Mouse (Mus musculus): ENCODE data around the gene Gm43552. TPM values are rescaled to one million over a fixed set of nuclear protein-coding genes. Genes with fewer than 3 reads are reported as not detected.

Gm43552 gene
- polyA plus RNA-seq, 1 experiment, result not detected

DNA sequence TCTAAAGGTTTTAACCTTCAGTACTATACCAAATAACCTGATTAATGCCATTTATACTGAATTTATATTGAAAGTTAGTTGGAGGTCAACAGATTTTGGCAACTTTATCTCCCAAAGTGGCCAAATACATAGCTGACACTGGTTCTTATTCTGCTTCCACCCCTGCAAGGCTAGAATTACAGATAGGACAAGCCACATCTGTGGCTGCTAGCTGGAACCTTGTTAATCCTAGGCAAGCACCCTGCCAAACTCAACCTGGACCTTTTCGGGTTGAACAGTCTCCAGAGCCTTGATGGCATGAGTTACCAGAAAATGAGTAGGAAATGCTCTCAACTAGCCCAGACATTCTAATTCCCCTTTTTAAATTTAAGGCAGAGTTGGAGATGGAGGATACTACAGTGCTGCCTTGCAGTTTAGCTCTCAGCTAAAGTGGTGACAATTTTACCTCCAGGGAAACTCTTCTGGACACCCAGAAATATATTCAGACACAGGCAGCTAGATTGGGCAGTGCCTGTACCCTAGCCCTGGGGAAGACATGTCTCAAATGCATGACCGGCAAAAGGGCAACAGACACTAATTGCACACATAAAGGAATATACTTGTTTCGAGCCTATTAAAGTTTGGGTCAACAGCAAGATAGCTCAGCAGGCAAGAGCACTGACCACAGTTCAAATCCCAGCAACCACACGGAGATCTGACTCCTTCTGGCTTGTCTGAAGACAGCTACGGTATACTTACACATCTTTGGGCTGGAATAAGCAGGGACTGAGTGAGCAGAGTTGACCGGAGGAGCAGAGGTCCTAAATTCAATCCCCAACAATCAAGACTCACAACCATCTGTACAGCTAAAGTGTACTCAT, 105.4 kb downstream of the Gm43552 start:
- no peak for DNase-seq (ENCODE audit: extremely low spot score in 1 of 2, low spot score in 1 of 2)

DNA sequence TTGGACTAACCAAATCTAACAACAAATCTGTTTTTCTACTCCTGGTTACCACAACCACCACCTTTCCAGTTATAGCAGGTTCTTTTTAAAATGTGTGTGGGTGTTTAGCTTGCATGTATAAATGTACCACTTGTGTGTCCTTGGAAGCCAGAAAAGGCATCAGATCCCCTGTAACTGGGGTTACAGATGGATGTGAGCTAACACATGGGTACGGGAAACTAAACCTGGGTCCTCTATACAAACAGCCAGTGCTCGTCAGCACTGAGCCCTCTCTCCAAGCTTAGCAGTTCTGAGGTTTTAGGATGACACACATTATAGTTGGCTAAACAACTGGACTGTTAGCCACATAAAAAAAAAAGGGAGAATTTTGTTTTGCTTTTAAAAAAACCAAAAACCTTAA, 106.9 kb downstream of the Gm43552 start:
- no peak for DNase-seq (ENCODE audit: extremely low spot score in 1 of 2, low spot score in 1 of 2)

Other genes with a start within 250 kb of the Gm43552 start
- gene Rfc1, start 157.2 kb downstream of the Gm43552 start, polyA plus RNA-seq (2012; rRNA removed), result 21.5 and 22.1 TPM in 2 replicates
- 0.40 and 0.42 TPM in 2 replicates for gene Klb, start 144.5 kb downstream of the Gm43552 start, polyA plus RNA-seq (2012; rRNA removed)
- 777 and 820 TPM in 2 replicates for gene Rpl9, start 101.4 kb downstream of the Gm43552 start, polyA plus RNA-seq (2012; rRNA removed)
- 41.7 and 43.9 TPM in 2 replicates for gene Lias, start 101.3 kb downstream of the Gm43552 start, polyA plus RNA-seq (2012; rRNA removed)
- 29.1 and 29.2 TPM in 2 replicates for gene Ugdh, start 56.9 kb downstream of the Gm43552 start, polyA plus RNA-seq (2012; rRNA removed)
- gene Smim14, start 44.4 kb upstream of the Gm43552 start, polyA plus RNA-seq (2012; rRNA removed), result 148 and 181 TPM in 2 replicates
- 113 and 114 TPM in 2 replicates for gene Ube2k, start 44.4 kb upstream of the Gm43552 start, polyA plus RNA-seq (2012; rRNA removed)
- 58.8 and 61.9 TPM in 2 replicates for gene Pds5a, start 205.4 kb upstream of the Gm43552 start, polyA plus RNA-seq (2012; rRNA removed)